Mouse (Mus musculus) kidney, postnatal 0 days (tissue): ENCODE measurements around the gene Kcnh3. TPM values are rescaled to one million over a fixed set of nuclear protein-coding genes. Genes with fewer than 3 reads are reported as not detected.
"Not testable (repeated sequence)": the region's sequence is repeated elsewhere in the genome, so short reads cannot be mapped to it uniquely, and the experiment has no call there.

Experiments used
- ATAC-seq: fragments of 200-750 bp; cut with Nextera tagmentation; replicated peaks from 2 replicates; pipeline ENCODE4 v1.8.0; 2017; ENCODE audit warnings: low read depth, moderate number of reproducible peaks, moderate TSS enrichment, moderate library complexity; ENCODE audit not compliant: low FRiP score
- DNase-seq: peaks from one replicate; pipeline ENCODE4 v3.0.0-alpha.2; 2016; ENCODE audit warnings: low spot score
- H3K27ac ChIP-seq: fragments of 300-500 bp; sonication (generic); 2 replicates; pipeline ENCODE4 v1.5.1; 2014; ENCODE audit warnings: mild to moderate bottlenecking
- H3K27me3 ChIP-seq: fragments of 300-500 bp; sonication (generic); 2 replicates; pipeline ENCODE4 v1.6.1; 2014; ENCODE audit warnings: low read length, mixed read lengths; ENCODE audit not compliant: insufficient read depth
- H3K36me3 ChIP-seq: fragments of 300-500 bp; sonication (generic); 2 replicates; pipeline ENCODE4 v1.6.1; 2014; ENCODE audit warnings: low read length, mixed read lengths; ENCODE audit not compliant: insufficient read depth
- H3K4me1 ChIP-seq: fragments of 300-500 bp; sonication (generic); replicated peaks from 2 replicates; pipeline ENCODE4 v1.6.1; 2014; ENCODE audit warnings: antibody characterized with exemption, low read length, mixed read lengths; ENCODE audit not compliant: insufficient read depth
- H3K4me2 ChIP-seq: fragments of 300-500 bp; sonication (generic); 2 replicates; pipeline ENCODE4 v1.6.1; 2014; ENCODE audit warnings: mild to moderate bottlenecking, low read length, moderate library complexity, mixed read lengths
- H3K4me3 ChIP-seq: fragments of 300-500 bp; sonication (generic); replicated peaks from 2 replicates; pipeline ENCODE4 v1.5.1; 2014; ENCODE audit warnings: low read depth, low read length
- H3K9ac ChIP-seq: fragments of 300-500 bp; sonication (generic); 2 replicates; pipeline ENCODE4 v1.6.1; 2014; ENCODE audit warnings: low read depth, low read length
- H3K9me3 ChIP-seq: fragments of 300-500 bp; sonication (generic); replicated peaks from 2 replicates; pipeline ENCODE4 v1.6.1; 2016; ENCODE audit warnings: low read length, inconsistent platforms, mixed read lengths
- CTCF ChIP-seq: IDR thresholded peaks from 2 replicates; pipeline ENCODE4 v1.5.1; 2016; ENCODE audit warnings: antibody characterized with exemption, low read depth, mild to moderate bottlenecking, moderate library complexity
- WGBS: fragments of 180-500 bp; shearing (Covaris S2); extraction: QIAGEN DNeasy Blood & Tissue Kit; methylation state at CpG from one replicate; pipeline ENCODE4 v1.1.7; 2014; 5-methylcytosine and 5-hydroxymethylcytosine counted together
- polyA plus RNA-seq: library from polyadenylated mRNA; unstranded; fragments of >200 nt; fragmentation: Nextera tagmentation; extraction: Ambion mirVana; gene quantifications from 2 replicates; pipeline ENCODE4 v1.2.1, GENCODE M21; 2015

Gene Kcnh3
- polyA plus RNA-seq, 1 experiment from 2014 or later, result 0.32 TPM

- H3K9ac ChIP-seq, result no peak overlapping the region
- no peak for TF ChIP-seq CTCF
- ATAC-seq, result no peak
Observed at GRCm38 (mm10) chr15:99234326-99235010, 9.8 kb downstream of the Kcnh3 start.

GRCm38 (mm10) chr15:99238006-99238405, 13.3 kb downstream of the Kcnh3 start:
- Histone ChIP-seq H3K36me3 (peaks cover 13% of the 10 kb centered on the region), H3K4me3 (no peak overlapping the region), H3K9ac (no peak overlapping the region), H3K4me2 (no peak overlapping the region), H3K9me3 (no peaks in the 10 kb centered on the region), H3K4me1 (no peaks in the 10 kb centered on the region), H3K27me3 (no peaks in the 10 kb centered on the region), H3K27ac (no peak overlapping the region)
- no peak for TF ChIP-seq CTCF
- 59% methylated on average over 11 of the region's 11 CpGs for WGBS
- no peak for ATAC-seq
- DNase-seq, result no peak

More at GRCm38 (mm10) chr15:99234326-99235010, 9.8 kb downstream of the Kcnh3 start:
- no peak overlapping the region for H3K4me2 ChIP-seq
- no peak overlapping the region for H3K4me3 ChIP-seq
- WGBS, result 67% methylated on average over 12 of the region's 12 CpGs
- H3K4me1 ChIP-seq, result no peaks in the 10 kb centered on the region
- no peaks in the 10 kb centered on the region for H3K9me3 ChIP-seq
- H3K27ac ChIP-seq, result no peak overlapping the region
- peaks cover 4% of the 10 kb centered on the region; the same call in 1 of the 2 replicates for H3K27me3 ChIP-seq
- no peaks in the 10 kb centered on the region for H3K36me3 ChIP-seq
- DNase-seq, result no peak

- Histone ChIP-seq H3K4me1 (no peaks in the 10 kb centered on the region), H3K36me3 (peaks cover 30% of the 10 kb centered on the region), H3K27ac (no peak overlapping the region), H3K9ac (no peak overlapping the region), H3K9me3 (no peaks in the 10 kb centered on the region), H3K4me3 (no peak overlapping the region), H3K4me2 (no peak overlapping the region), H3K27me3 (no peaks in the 10 kb centered on the region)
- TF ChIP-seq CTCF, result peak; percentile 65
- DNase-seq (peak; percentile 54), ATAC-seq (no peak)
- 76% methylated on average over 4 of the region's 4 CpGs for WGBS
Observed at GRCm38 (mm10) chr15:99240129-99240528, 15.5 kb downstream of the Kcnh3 start.

- ATAC-seq (no peak), DNase-seq (no peak)
- H3K9ac ChIP-seq, result no peak overlapping the region
- H3K36me3 ChIP-seq, result peaks cover 38% of the 10 kb centered on the region
- no peaks in the 10 kb centered on the region for H3K9me3 ChIP-seq
- no peaks in the 10 kb centered on the region for H3K4me1 ChIP-seq
- no peaks in the 10 kb centered on the region for H3K27me3 ChIP-seq
- no peak overlapping the region for H3K4me3 ChIP-seq
- TF ChIP-seq CTCF, result no peak
- H3K27ac ChIP-seq, result no peak overlapping the region
- 80% methylated on average over 4 of the region's 4 CpGs for WGBS
- H3K4me2 ChIP-seq, result no peak overlapping the region
Observed at GRCm38 (mm10) chr15:99241249-99241648, 16.6 kb downstream of the Kcnh3 start.

- peaks cover 45% of the 10 kb centered on the region for H3K36me3 ChIP-seq
- ATAC-seq, result no peak; the same call in 1 of the 2 replicates
Observed at GRCm38 (mm10) chr15:99242045-99242444, 17.4 kb downstream of the Kcnh3 start.

GRCm38 (mm10) chr15:99246736-99247135, 22.1 kb downstream of the Kcnh3 start:
- H3K9me3 ChIP-seq, H3K4me1 ChIP-seq, H3K9ac ChIP-seq, ATAC-seq, H3K4me2 ChIP-seq, H3K4me3 ChIP-seq, DNase-seq, H3K27me3 ChIP-seq, H3K27ac ChIP-seq: not testable (repeated sequence)
- 87% methylated on average over 6 of the region's 6 CpGs for WGBS
- peaks cover 60% of the 10 kb centered on the region for H3K36me3 ChIP-seq

More at GRCm38 (mm10) chr15:99242045-99242444, 17.4 kb downstream of the Kcnh3 start:
- H3K9me3 ChIP-seq, result no peaks in the 10 kb centered on the region
- H3K9ac ChIP-seq, result no peak overlapping the region
- no peak for DNase-seq
- no peak overlapping the region for H3K27ac ChIP-seq
- no peak overlapping the region for H3K4me2 ChIP-seq
- no peaks in the 10 kb centered on the region for H3K27me3 ChIP-seq
- H3K4me3 ChIP-seq, result no peak overlapping the region
- TF ChIP-seq CTCF, result no peak
- no peaks in the 10 kb centered on the region for H3K4me1 ChIP-seq
- 88% methylated on average over 10 of the region's 10 CpGs for WGBS

- peak; percentile 27; the same call in 1 of the 2 replicates for TF ChIP-seq CTCF
- no peaks in the 10 kb centered on the region for H3K9me3 ChIP-seq
- no peak; the same call in 1 of the 2 replicates for ATAC-seq
- no peaks in the 10 kb centered on the region for H3K27me3 ChIP-seq
- 0 out of 2 replicates have a peak, but pooled peaks cover 7% of the 10 kb centered on the region for H3K4me1 ChIP-seq
- H3K36me3 ChIP-seq, result peaks cover 47% of the 10 kb centered on the region
- no peak overlapping the region for H3K9ac ChIP-seq
- DNase-seq, result peak; percentile 80
- no peak overlapping the region for H3K4me3 ChIP-seq
- no peak overlapping the region for H3K27ac ChIP-seq
- WGBS, result 52% methylated on average over 9 of the region's 9 CpGs
- H3K4me2 ChIP-seq, result no peak overlapping the region
Observed at GRCm38 (mm10) chr15:99248972-99249371, 24.3 kb downstream of the Kcnh3 start.
